In genomic region chr6:32406316-32407095, GRCm38 (mm10) we compare ENCODE assay signal across 16 mouse cellular contexts.
A peak's percentile ranks its signal among the peaks of the same experiment; 100 is the strongest.
DNase-seq lines count a peak whose midpoint lies in the region; ATAC-seq and TF ChIP-seq lines count a peak whose summit lies in the region.
"Had no signal": no experiment of that assay in that cellular context is flagged by ENCODE, and none has a peak within 500 bp of the region (broad histone marks: within the 10 kb centered on the region; RNA-seq: fewer than 3 reads in every experiment).

No protein-coding gene starts in this region.

- 75% methylated on average over 20 of the region's 20 CpGs for WGBS in kidney, adult 2 months
- WGBS in kidney, embryonic 15.5 days, result 84% methylated on average over 20 of the region's 20 CpGs
- 90% methylated on average over 20 of the region's 20 CpGs for WGBS in stomach, postnatal 0 days

- no peaks in the 10 kb centered on the region for H3K27me3 ChIP-seq in kidney, adult 2 months (replicated peaks; ENCODE audit: control insufficient read depth, insufficient read depth, low read length)
- H3K27me3 ChIP-seq in kidney, embryonic 15.5 days, result no peaks in the 10 kb centered on the region
- no peaks in the 10 kb centered on the region for H3K27me3 ChIP-seq in stomach, postnatal 0 days (ENCODE audit: control insufficient read depth, insufficient read depth, low read length)
- H3K27me3 ChIP-seq: heart, embryonic 15.5 days; hindbrain, embryonic 12.5 days; neural tube, embryonic 15.5 days had no signal

- no peak for ATAC-seq in kidney, embryonic 15.5 days (replicated peaks; ENCODE audit: low FRiP score)
- no peak for ATAC-seq in stomach, postnatal 0 days (ENCODE audit: low FRiP score, low TSS enrichment)
- ATAC-seq: CD4-positive, CD25-positive, alpha-beta regulatory T cell, adult 4 months; intestine, embryonic 16.5 days had no signal

- no peaks in the 10 kb centered on the region for H3K9me3 ChIP-seq in kidney, embryonic 15.5 days (replicated peaks)
- no peaks in the 10 kb centered on the region for H3K9me3 ChIP-seq in stomach, postnatal 0 days (ENCODE audit: control insufficient read depth, low read length)
- H3K9me3 ChIP-seq: heart, embryonic 15.5 days; hindbrain, embryonic 12.5 days; limb, embryonic 12.5 days; neural tube, embryonic 15.5 days had no signal

- no peak overlapping the region for H3K27ac ChIP-seq in kidney, adult 2 months (ENCODE audit: insufficient read depth, low read depth, low read length)
- H3K27ac ChIP-seq in kidney, embryonic 15.5 days, result no peak overlapping the region
- no peak overlapping the region for H3K27ac ChIP-seq in stomach, postnatal 0 days (replicated peaks)
- H3K27ac ChIP-seq: heart, embryonic 15.5 days; hindbrain, embryonic 12.5 days; limb, embryonic 12.5 days; neural tube, embryonic 15.5 days had no signal

- no peak for TF ChIP-seq EP300 in stomach, postnatal 0 days (optimal IDR thresholded peaks at IDR 0.05)

- H3K4me2 ChIP-seq in kidney, embryonic 15.5 days, result no peak overlapping the region
- H3K4me2 ChIP-seq in stomach, postnatal 0 days (replicated peaks; ENCODE audit: low read depth), result no peak overlapping the region
- H3K4me2 ChIP-seq: heart, embryonic 15.5 days; hindbrain, embryonic 12.5 days; limb, embryonic 12.5 days; neural tube, embryonic 15.5 days had no signal

- no peak for TF ChIP-seq CTCF in kidney, adult 2 months (conservative IDR thresholded peaks at IDR 0.05; ENCODE audit: insufficient read depth, insufficient read length, low read depth, low read length)
- no peak for TF ChIP-seq CTCF in stomach, postnatal 0 days (IDR thresholded peaks at IDR 0.05; ENCODE audit: low read depth)

- H3K4me1 ChIP-seq in kidney, adult 2 months (ENCODE audit: control insufficient read depth, insufficient read depth, low read length), result no peaks in the 10 kb centered on the region
- H3K4me1 ChIP-seq in kidney, embryonic 15.5 days, result peaks cover 7% of the 10 kb centered on the region
- H3K4me1 ChIP-seq in stomach, postnatal 0 days (replicated peaks; ENCODE audit: control insufficient read depth, insufficient read depth), result no peaks in the 10 kb centered on the region

- H3K36me3 ChIP-seq in kidney, adult 2 months (ENCODE audit: control insufficient read depth, insufficient read depth, low read length), result no peaks in the 10 kb centered on the region
- H3K36me3 ChIP-seq in kidney, embryonic 15.5 days, result no peaks in the 10 kb centered on the region
- H3K36me3 ChIP-seq in stomach, postnatal 0 days (ENCODE audit: control insufficient read depth, insufficient read depth, low read length), result no peaks in the 10 kb centered on the region
- H3K36me3 ChIP-seq: heart, embryonic 15.5 days; hindbrain, embryonic 12.5 days; limb, embryonic 12.5 days; neural tube, embryonic 15.5 days had no signal

- no peak overlapping the region for H3K9ac ChIP-seq in kidney, embryonic 15.5 days
- no peak overlapping the region for H3K9ac ChIP-seq in stomach, postnatal 0 days (ENCODE audit: low read length)
- H3K9ac ChIP-seq: heart, embryonic 15.5 days; hindbrain, embryonic 12.5 days; limb, embryonic 12.5 days; neural tube, embryonic 15.5 days had no signal

- no peak overlapping the region for H3K4me3 ChIP-seq in kidney, adult 2 months (ENCODE audit: insufficient read depth, low read depth, low read length)
- H3K4me3 ChIP-seq in kidney, embryonic 15.5 days (replicated peaks), result no peak overlapping the region
- H3K4me3 ChIP-seq in stomach, postnatal 0 days (ENCODE audit: low read depth, low read length), result no peak overlapping the region
- H3K4me3 ChIP-seq: heart, embryonic 15.5 days; hindbrain, embryonic 12.5 days; limb, embryonic 12.5 days; neural tube, embryonic 15.5 days had no signal

- DNase-seq in kidney, adult 2 months, result peak; percentile 85
- DNase-seq in right cerebral cortex, adult 18-20 months, result peak; percentile 48
- no peak for DNase-seq in right cerebral cortex, postnatal 25 days
- DNase-seq in layer of hippocampus, adult 9-11 months, result peak; percentile 66
- DNase-seq in lung, adult 18-20 months, result no peak
- DNase-seq in stomach, postnatal 0 days (ENCODE audit: low spot score), result no peak
- DNase-seq: cerebellum, adult 11 months; lung, postnatal 4 days; retina, postnatal 1 day had no signal

- TF ChIP-seq POLR2A in kidney, adult 2 months (IDR thresholded peaks at IDR 0.05; ENCODE audit: low read depth, low read length), result no peak

Comparison
In these comparisons a context has a peak if more than half of its experiments do, and no peak if none do; other contexts are left out.
1. DNase-seq: peak in kidney, adult 2 months (single experiment), right cerebral cortex, adult 18-20 months (single experiment) and layer of hippocampus, adult 9-11 months (single experiment); none in right cerebral cortex, postnatal 25 days (single experiment), lung, adult 18-20 months (0 of 2) and stomach, postnatal 0 days (single experiment).